Comparison of ENCODE assay signal across 25 mouse cellular contexts in the genomic region with DNA sequence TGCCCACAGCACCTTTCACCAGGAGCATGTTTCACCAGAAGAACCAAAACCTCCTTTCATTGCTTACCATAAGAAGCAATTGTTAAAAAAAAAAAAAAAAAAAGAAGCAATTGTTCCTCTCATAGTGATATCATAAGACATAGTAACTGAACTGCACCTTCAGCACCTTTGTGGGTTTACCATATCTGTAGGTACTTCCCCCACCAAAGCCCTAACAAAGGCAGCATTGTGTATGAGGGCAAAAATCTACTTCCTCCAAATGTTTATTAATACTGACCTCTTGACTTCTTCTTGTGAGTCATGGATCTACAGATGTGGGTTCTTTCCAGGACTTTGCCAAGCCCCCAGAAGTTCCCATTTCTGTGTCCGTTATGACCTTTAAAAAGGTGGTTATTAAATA.
"Had no signal": no experiment of that assay in that cellular context is flagged by ENCODE, and none has a peak within 500 bp of the region (broad histone marks: within the 10 kb centered on the region; RNA-seq: fewer than 3 reads in every experiment).

No protein-coding gene starts in this region.

- H3K9me3 ChIP-seq: limb, embryonic 10.5 days; limb, embryonic 13.5 days; liver, embryonic 12.5 days; liver, embryonic 15.5 days; lung, embryonic 15.5 days; midbrain, embryonic 10.5 days; midbrain, embryonic 13.5 days; neural tube, embryonic 13.5 days had no signal

- H3K27ac ChIP-seq: kidney, postnatal 0 days; left cerebral cortex, adult 2 months; limb, embryonic 10.5 days; limb, embryonic 13.5 days; liver, embryonic 12.5 days; liver, embryonic 15.5 days; lung, embryonic 15.5 days; midbrain, embryonic 10.5 days; midbrain, embryonic 13.5 days; neural tube, embryonic 13.5 days had no signal

- H3K36me3 ChIP-seq: limb, embryonic 10.5 days; limb, embryonic 13.5 days; liver, embryonic 12.5 days; liver, embryonic 15.5 days; lung, embryonic 15.5 days; midbrain, embryonic 10.5 days; midbrain, embryonic 13.5 days; neural tube, embryonic 13.5 days had no signal

- H3K9ac ChIP-seq: limb, embryonic 13.5 days; liver, embryonic 12.5 days; liver, embryonic 15.5 days; lung, embryonic 15.5 days; midbrain, embryonic 13.5 days; neural tube, embryonic 13.5 days had no signal

- H3K4me2 ChIP-seq: limb, embryonic 13.5 days; liver, embryonic 12.5 days; liver, embryonic 15.5 days; lung, embryonic 15.5 days; midbrain, embryonic 13.5 days; neural tube, embryonic 13.5 days had no signal

- H3K4me3 ChIP-seq: left cerebral cortex, adult 2 months; limb, embryonic 10.5 days; limb, embryonic 13.5 days; liver, embryonic 12.5 days; liver, embryonic 15.5 days; lung, embryonic 15.5 days; megakaryocyte, embryonic 14.5 days; midbrain, embryonic 10.5 days; midbrain, embryonic 13.5 days; myocyte; neural tube, embryonic 13.5 days had no signal

- ATAC-seq: liver, embryonic 12.5 days; midbrain, embryonic 13.5 days; midbrain, embryonic 16.5 days had no signal

- H3K27me3 ChIP-seq: limb, embryonic 13.5 days; liver, embryonic 12.5 days; liver, embryonic 15.5 days; lung, embryonic 15.5 days; megakaryocyte, embryonic 14.5 days; midbrain, embryonic 13.5 days; neural tube, embryonic 13.5 days had no signal

- H3K4me1 ChIP-seq: limb, embryonic 10.5 days; limb, embryonic 13.5 days; liver, embryonic 12.5 days; liver, embryonic 15.5 days; lung, embryonic 15.5 days; megakaryocyte, embryonic 14.5 days; midbrain, embryonic 10.5 days; midbrain, embryonic 13.5 days; neural tube, embryonic 13.5 days had no signal

- DNase-seq: kidney, adult 2 months; kidney, postnatal 25 days; layer of hippocampus, postnatal 36 days; liver; lung, adult 18-20 months; lung, postnatal 10 days; lung, postnatal 36 days; retina, postnatal 1 day; right cerebral cortex, postnatal 25 days; spleen, adult 18-20 months; thymus, adult 18-20 months; thymus, postnatal 36 days had no signal
